ENCODE assay signal across 19 mouse cellular contexts in the genomic region with DNA sequence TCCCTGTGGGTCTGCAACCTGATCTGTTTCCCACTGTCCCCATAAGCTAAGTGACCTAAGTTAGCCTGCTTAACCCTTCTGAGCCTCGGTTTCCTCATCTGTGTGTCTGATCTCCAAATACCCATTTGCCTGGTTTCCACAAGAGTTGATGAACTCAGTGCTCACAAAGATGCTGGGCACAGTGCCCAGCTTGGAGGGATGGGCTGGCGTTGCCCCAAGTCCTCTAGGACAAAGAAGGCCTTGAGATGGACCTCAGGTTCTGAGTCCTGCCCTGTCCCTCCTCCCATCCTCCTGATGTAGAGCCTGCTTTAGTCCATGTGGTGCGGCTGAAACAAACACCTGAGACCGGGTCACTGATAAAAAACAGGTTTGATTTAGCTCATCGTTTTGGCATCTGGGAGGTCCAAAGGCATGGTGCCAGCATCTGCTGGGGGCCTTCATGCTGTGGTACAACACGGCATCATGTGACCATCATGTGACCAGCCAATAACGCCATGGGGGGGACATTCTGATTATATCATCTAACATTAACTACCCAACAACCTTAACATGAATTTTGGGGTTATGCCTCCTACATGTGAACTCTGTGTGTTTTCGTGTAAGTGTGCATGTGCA.
A peak's percentile ranks its signal among the peaks of the same experiment; 100 is the strongest.
DNase-seq lines count a peak whose midpoint lies in the region; ATAC-seq and TF ChIP-seq lines count a peak whose summit lies in the region.
"Had no signal": no experiment of that assay in that cellular context is flagged by ENCODE, and none has a peak within 500 bp of the region (broad histone marks: within the 10 kb centered on the region; RNA-seq: fewer than 3 reads in every experiment).

No protein-coding gene starts in this region.

- TF ChIP-seq POLR2A in cerebellum, adult 2 months (IDR thresholded peaks at IDR 0.05; ENCODE audit: borderline replicate concordance, insufficient read depth, low read length) = no peak

- no peak overlapping the region for H3K4me2 ChIP-seq in hindbrain, postnatal 0 days (ENCODE audit: low read depth, low read length)
- H3K4me2 ChIP-seq: embryonic facial prominence, embryonic 12.5 days; forebrain, embryonic 13.5 days had no signal

- 66% methylated on average over 8 of the region's 8 CpGs for WGBS in cerebellum, adult 2 months
- WGBS in hindbrain, postnatal 0 days = 80% methylated on average over 8 of the region's 8 CpGs
- WGBS in hindbrain, embryonic 10.5 days = 92% methylated on average over 8 of the region's 8 CpGs

- no peak for ATAC-seq in cerebellum, adult (ENCODE audit: insufficient number of reproducible peaks, low FRiP score, low TSS enrichment)
- ATAC-seq in hindbrain, postnatal 0 days = no peak
- ATAC-seq: CD4-positive, CD25-positive, alpha-beta regulatory T cell, adult 4 months; forebrain, embryonic 13.5 days; forebrain, postnatal 0 days had no signal

- peaks cover 11% of the 10 kb centered on the region; the same call in 1 of the 2 replicates for H3K4me1 ChIP-seq in cerebellum, adult 2 months (ENCODE audit: control insufficient read depth, insufficient read depth, low read length)
- no peaks in the 10 kb centered on the region for H3K4me1 ChIP-seq in hindbrain, postnatal 0 days (ENCODE audit: insufficient read depth, low read length)
- H3K4me1 ChIP-seq in hindbrain, embryonic 10.5 days (replicated peaks) = peaks cover 33% of the 10 kb centered on the region

- no peaks in the 10 kb centered on the region for H3K27me3 ChIP-seq in cerebellum, adult 2 months (ENCODE audit: control insufficient read depth, insufficient read depth, low read length)
- H3K27me3 ChIP-seq in hindbrain, postnatal 0 days (ENCODE audit: insufficient read depth, low read length) = no peaks in the 10 kb centered on the region
- H3K27me3 ChIP-seq in hindbrain, embryonic 10.5 days (ENCODE audit: insufficient read depth, poor library complexity, severe bottlenecking) = no peaks in the 10 kb centered on the region
- H3K27me3 ChIP-seq: CH12.LX; embryonic facial prominence, embryonic 12.5 days; forebrain, embryonic 13.5 days had no signal

- no peak for TF ChIP-seq CTCF in cerebellum, adult 2 months (IDR thresholded peaks at IDR 0.05; ENCODE audit: borderline replicate concordance, insufficient read depth, low read depth, low read length)
- TF ChIP-seq CTCF in hindbrain, postnatal 0 days (IDR thresholded peaks at IDR 0.05; ENCODE audit: low read depth) = no peak

- peak; percentile 59 to 61 for DNase-seq in cerebellum, postnatal 10 days
- DNase-seq in cerebellum, postnatal 25 days = peak; percentile 14 to 37
- DNase-seq in cerebellum, adult 2 months = no peak
- DNase-seq in hindbrain, postnatal 0 days (ENCODE audit: low spot score) = peak; percentile 48
- no peak for DNase-seq in hindbrain, embryonic 10.5 days (ENCODE audit: low spot score)
- no peak for DNase-seq in layer of hippocampus, adult 8-10 months (ENCODE audit: low spot score in 2 of 2)
- DNase-seq: adrenal gland, adult 2 months; adrenal gland, postnatal 10 days; adrenal gland, postnatal 25 days; B cell, adult 2 months; cerebellum, adult 11-12 months; forebrain, postnatal 0 days had no signal

- H3K9me3 ChIP-seq in hindbrain, postnatal 0 days (ENCODE audit: low read length) = no peaks in the 10 kb centered on the region
- H3K9me3 ChIP-seq in hindbrain, embryonic 10.5 days = no peaks in the 10 kb centered on the region
- H3K9me3 ChIP-seq: embryonic facial prominence, embryonic 12.5 days; forebrain, embryonic 13.5 days; G1E had no signal

- no peaks in the 10 kb centered on the region for H3K36me3 ChIP-seq in hindbrain, postnatal 0 days (ENCODE audit: insufficient read depth, low read length)
- H3K36me3 ChIP-seq in hindbrain, embryonic 10.5 days = no peaks in the 10 kb centered on the region
- H3K36me3 ChIP-seq: embryonic facial prominence, embryonic 10.5 days; embryonic facial prominence, embryonic 12.5 days; G1E had no signal

- H3K9ac ChIP-seq in hindbrain, postnatal 0 days (replicated peaks; ENCODE audit: low read length) = no peak overlapping the region
- H3K9ac ChIP-seq: embryonic facial prominence, embryonic 12.5 days; forebrain, embryonic 13.5 days; forebrain, postnatal 0 days had no signal

- no peak overlapping the region for H3K27ac ChIP-seq in cerebellum, adult 2 months (ENCODE audit: insufficient read depth, low read length)
- no peak overlapping the region for H3K27ac ChIP-seq in hindbrain, postnatal 0 days
- H3K27ac ChIP-seq in hindbrain, embryonic 10.5 days = no peak overlapping the region
- H3K27ac ChIP-seq: embryonic facial prominence, embryonic 10.5 days; embryonic facial prominence, embryonic 12.5 days; forebrain, embryonic 13.5 days had no signal

- H3K4me3 ChIP-seq in cerebellum, adult 2 months (replicated peaks; ENCODE audit: insufficient read depth, low read depth, low read length) = no peak overlapping the region
- no peak overlapping the region for H3K4me3 ChIP-seq in hindbrain, postnatal 0 days (ENCODE audit: low read length)
- H3K4me3 ChIP-seq in hindbrain, embryonic 10.5 days = no peak overlapping the region
- H3K4me3 ChIP-seq: embryonic facial prominence, embryonic 10.5 days; embryonic facial prominence, embryonic 12.5 days; forebrain, embryonic 13.5 days had no signal

Comparison
In these comparisons a context has a peak if more than half of its experiments do, and no peak if none do; other contexts are left out.
1. DNase-seq: peak in cerebellum, postnatal 10 days (2 of 2), cerebellum, postnatal 25 days (2 of 2) and hindbrain, postnatal 0 days (single experiment); none in cerebellum, adult 2 months (0 of 2), hindbrain, embryonic 10.5 days (single experiment) and layer of hippocampus, adult 8-10 months (0 of 2).